Mouse (Mus musculus) layer of hippocampus, postnatal 36 days (tissue): Measurements from ENCODE around the gene Bcl7a. TPM values are rescaled to one million over a fixed set of nuclear protein-coding genes. Genes with fewer than 3 reads are reported as not detected.

Experiments used
- DNase-seq, 2 experiments: peaks; one replicate each; pipeline ENCODE4 v3.0.0; 2022
- total RNA-seq, 2 experiments: library from RNA; stranded (reverse); gene quantifications; 2 replicates each; pipeline ENCODE4 v1.2.3; 2021

Gene Bcl7a
- 10 to 100 TPM; 61.7 to 66.0 TPM for total RNA-seq

- peak; percentile 95 to 96 for DNase-seq
These were observed at the start of gene Bcl7a for GRCm38 (mm10) chr5:123343707-123344627. Bcl7a (plus strand) TSS chr5:123343834.

GRCm38 (mm10) chr5:123294653-123295052, 49.0 kb upstream of the Bcl7a start:
- no peak for DNase-seq

GRCm38 (mm10) chr5:123296224-123296806, 47.3 kb upstream of the Bcl7a start:
- no peak for DNase-seq

GRCm38 (mm10) chr5:123296972-123297754, 46.5 kb upstream of the Bcl7a start:
- DNase-seq, result no peak

- DNase-seq, result no peak
These were observed 45.8 kb upstream of the Bcl7a start for GRCm38 (mm10) chr5:123297830-123298229.

- DNase-seq, result no peak
These were observed 45.1 kb upstream of the Bcl7a start for GRCm38 (mm10) chr5:123298526-123298925.

- DNase-seq, result no peak
These were observed 43.1 kb upstream of the Bcl7a start for GRCm38 (mm10) chr5:123300496-123301034.

GRCm38 (mm10) chr5:123301780-123302521, 41.7 kb upstream of the Bcl7a start:
- DNase-seq, result no peak

- no peak for DNase-seq
These were observed 35.9 kb upstream of the Bcl7a start for GRCm38 (mm10) chr5:123307630-123308282.

- no peak for DNase-seq
These were observed 33.8 kb upstream of the Bcl7a start for GRCm38 (mm10) chr5:123309816-123310215.

GRCm38 (mm10) chr5:123310221-123310620, 33.4 kb upstream of the Bcl7a start:
- no peak for DNase-seq

GRCm38 (mm10) chr5:123313058-123313630, 30.5 kb upstream of the Bcl7a start:
- DNase-seq, result no peak

- DNase-seq, result no peak
These were observed 29.7 kb upstream of the Bcl7a start for GRCm38 (mm10) chr5:123313851-123314380.

GRCm38 (mm10) chr5:123315219-123315866, 28.3 kb upstream of the Bcl7a start:
- DNase-seq, result no peak

- no peak for DNase-seq
These were observed 25.6 kb upstream of the Bcl7a start for GRCm38 (mm10) chr5:123317992-123318391.

- DNase-seq, result no peak
These were observed 23.5 kb upstream of the Bcl7a start for GRCm38 (mm10) chr5:123320136-123320535.

- DNase-seq, result no peak
These were observed 19.4 kb upstream of the Bcl7a start for GRCm38 (mm10) chr5:123324242-123324641.

- DNase-seq, result no peak
These were observed 17.5 kb upstream of the Bcl7a start for GRCm38 (mm10) chr5:123326006-123326750.

GRCm38 (mm10) chr5:123326751-123327148, 16.9 kb upstream of the Bcl7a start:
- DNase-seq, result no peak
